Mouse (Mus musculus) gastrocnemius, postnatal 10 days (tissue): ENCODE results near the gene Trf. TPM values are rescaled to one million over a fixed set of nuclear protein-coding genes. Genes with fewer than 3 reads are reported as not detected.
A peak's percentile ranks its signal among the peaks of the same experiment; 100 is the strongest.
"Not testable (repeated sequence)": the region's sequence is repeated elsewhere in the genome, so short reads cannot be mapped to it uniquely, and the experiment has no call there.

Experiments used
- DNase-seq: peaks from one replicate; pipeline ENCODE4 v3.0.0; 2021; ENCODE audit warnings: mixed read lengths
- total RNA-seq, 2 experiments: library from RNA; stranded (reverse); gene quantifications; 2 replicates each; pipeline ENCODE4 v1.2.3; 2021

Gene Trf
- total RNA-seq, 2 experiments from 2014 or later = 12.1 to 27.5 TPM

DNA sequence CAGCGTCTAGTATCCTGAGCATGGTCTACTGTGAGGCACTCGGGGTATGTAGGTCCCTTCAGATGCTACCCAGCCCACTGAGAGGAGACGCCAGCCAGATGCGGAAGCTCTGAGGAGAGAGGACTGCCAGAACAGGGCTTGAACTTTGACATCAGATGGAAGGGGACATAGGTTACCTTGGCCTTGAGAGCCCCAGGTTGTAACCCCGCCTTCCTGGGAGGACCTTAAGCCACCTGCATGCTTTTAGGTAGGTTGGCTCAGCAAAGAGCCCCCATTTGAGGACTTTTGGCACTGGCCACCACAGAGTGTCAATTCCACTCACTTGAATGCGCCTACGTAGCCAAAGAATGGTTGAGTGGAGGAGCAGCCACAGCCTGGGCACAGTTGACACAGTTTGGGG lies 5.5 kb downstream of the Trf start:
- DNase-seq = no peak

GRCm38 (mm10) chr9:103214281-103214680 lies 16.0 kb downstream of the Trf start:
- DNase-seq = no peak

- DNase-seq = no peak
Observed at GRCm38 (mm10) chr9:103213631-103214030, 16.6 kb downstream of the Trf start.

GRCm38 (mm10) chr9:103212654-103213420 lies 17.4 kb downstream of the Trf start:
- DNase-seq = no peak

- no peak for DNase-seq
Observed at GRCm38 (mm10) chr9:103208802-103209423, 21.3 kb downstream of the Trf start.

- DNase-seq = peak; percentile 50
Observed at GRCm38 (mm10) chr9:103207846-103208245, 22.4 kb downstream of the Trf start.

DNA sequence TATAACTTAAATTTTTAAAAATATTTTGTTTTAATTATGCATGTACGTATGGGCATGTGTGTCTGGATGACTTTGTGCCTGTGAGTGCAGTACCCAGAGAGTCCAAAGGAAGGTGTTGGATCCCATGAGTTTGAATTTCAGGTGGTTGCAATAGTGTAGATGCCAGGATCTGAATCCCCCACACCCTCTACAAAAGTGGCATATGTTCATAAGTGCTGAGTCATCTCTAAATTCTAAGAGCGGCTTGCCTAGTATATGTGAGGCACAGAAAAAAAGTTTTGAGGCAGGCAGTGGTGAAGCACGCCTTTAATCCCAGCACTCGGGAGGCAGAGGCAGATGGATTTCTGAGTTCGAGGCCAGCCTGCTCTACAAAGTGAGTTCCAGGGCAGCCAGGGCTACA lies 24.5 kb downstream of the Trf start:
- no peak for DNase-seq

GRCm38 (mm10) chr9:103201561-103202260 lies 28.5 kb downstream of the Trf start, which contains the start of gene Srprb:
Gene Srprb (minus strand): TSS chr9:103202137.
- peak; percentile 94 for DNase-seq

GRCm38 (mm10) chr9:103188416-103188815 lies 41.8 kb downstream of the Trf start:
- DNase-seq = no peak

GRCm38 (mm10) chr9:103186747-103187146 lies 43.5 kb downstream of the Trf start:
- DNase-seq = peak; percentile 48

GRCm38 (mm10) chr9:103185946-103186345 lies 44.3 kb downstream of the Trf start:
- no peak for DNase-seq

- DNase-seq = no peak
Observed at GRCm38 (mm10) chr9:103184855-103185254, 45.4 kb downstream of the Trf start.

GRCm38 (mm10) chr9:103181886-103182285 lies 48.4 kb downstream of the Trf start:
- DNase-seq = no peak

- DNase-seq = peak; percentile 67
Observed at GRCm38 (mm10) chr9:103180807-103181565, 49.3 kb downstream of the Trf start.

- peak; percentile 63 for DNase-seq
Observed at GRCm38 (mm10) chr9:103180303-103180702, 49.9 kb downstream of the Trf start.

GRCm38 (mm10) chr9:103175692-103176091 lies 54.6 kb downstream of the Trf start:
- DNase-seq = no peak

GRCm38 (mm10) chr9:103174771-103175519 lies 55.3 kb downstream of the Trf start:
- DNase-seq = no peak

DNA sequence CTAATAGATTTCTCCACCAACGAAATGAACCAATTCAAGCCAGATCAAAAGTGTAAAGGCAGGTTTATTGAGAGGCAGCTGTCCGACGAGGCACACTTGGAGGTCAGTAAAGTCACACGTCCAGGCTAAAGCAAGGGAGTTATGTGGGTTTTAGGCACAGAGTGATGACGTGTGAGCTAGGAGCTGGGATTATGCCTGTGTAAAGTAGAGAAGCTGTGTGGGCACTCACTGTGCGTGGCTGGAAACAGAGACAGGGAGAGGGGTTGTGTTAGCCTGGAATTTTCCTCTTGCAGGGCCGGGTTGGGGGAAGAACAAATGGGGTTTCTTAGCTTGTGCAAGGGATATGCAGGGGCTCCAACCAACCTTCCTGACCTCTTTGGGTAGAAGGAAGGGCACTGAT lies 61.5 kb downstream of the Trf start:
- DNase-seq = no peak

GRCm38 (mm10) chr9:103168046-103168445 lies 62.2 kb downstream of the Trf start:
- DNase-seq = no peak

DNA sequence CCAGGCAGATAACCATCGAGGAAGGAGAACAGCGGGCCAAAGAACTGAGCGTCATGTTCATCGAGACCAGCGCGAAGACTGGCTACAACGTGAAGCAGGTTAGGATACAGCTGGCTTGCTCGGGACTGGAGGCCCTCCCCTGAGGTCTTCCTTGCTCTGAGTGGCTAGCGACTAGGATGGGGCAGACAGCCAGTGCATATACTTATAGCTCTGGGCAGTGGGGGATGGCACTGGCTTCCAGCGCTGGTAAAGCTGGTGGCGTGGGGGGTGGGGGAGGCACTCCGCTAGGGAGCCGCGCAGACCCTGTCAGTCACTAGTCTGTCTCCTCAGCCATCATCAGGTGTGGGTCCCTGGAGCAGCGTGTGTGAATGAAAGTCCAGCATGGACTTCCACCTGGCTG lies 66.4 kb downstream of the Trf start:
- no peak for DNase-seq

GRCm38 (mm10) chr9:103155158-103155557 lies 75.1 kb downstream of the Trf start:
- DNase-seq = not testable (repeated sequence)

GRCm38 (mm10) chr9:103154568-103154967 lies 75.7 kb downstream of the Trf start:
- DNase-seq = no peak
